Mouse (Mus musculus): ENCODE data around the gene 2310011J03Rik. TPM values are rescaled to one million over a fixed set of nuclear protein-coding genes. Genes with fewer than 3 reads are reported as not detected.
A peak's percentile ranks its signal among the peaks of the same experiment; 100 is the strongest.

Gene 2310011J03Rik
- polyA plus RNA-seq, 1 experiment = 88.2 TPM

- peaks cover 82% of the 10 kb centered on the region for H3K4me1 ChIP-seq
- TF ChIP-seq FLI1 (IDR thresholded peaks at IDR 0.05; ENCODE audit: low read length) = no peak
- TF ChIP-seq GATA1 (IDR thresholded peaks at IDR 0.05; ENCODE audit: borderline replicate concordance, low read length) = no peak
- peak overlapping the region; percentile 91 for H3K4me3 ChIP-seq (replicated peaks)
- no peaks in the 10 kb centered on the region for H3K9me3 ChIP-seq
- H3K36me3 ChIP-seq (replicated peaks; ENCODE audit: low read length) = peaks cover 14% of the 10 kb centered on the region
- peaks cover 17% of the 10 kb centered on the region for H3K27me3 ChIP-seq (replicated peaks)
Measured at GRCm38 (mm10) chr10:80342749-80343424, 22.6 kb upstream of the 2310011J03Rik start.

GRCm38 (mm10) chr10:80342305-80342748 is 22.0 kb upstream of the 2310011J03Rik start:
- H3K27me3 ChIP-seq (replicated peaks) = peaks cover 15% of the 10 kb centered on the region
- H3K9me3 ChIP-seq = no peaks in the 10 kb centered on the region
- H3K4me3 ChIP-seq (replicated peaks) = peak overlapping the region; percentile 91
- H3K4me1 ChIP-seq = peaks cover 77% of the 10 kb centered on the region
- TF ChIP-seq GATA1 (IDR thresholded peaks at IDR 0.05; ENCODE audit: borderline replicate concordance, low read length) = no peak
- TF ChIP-seq FLI1 (IDR thresholded peaks at IDR 0.05; ENCODE audit: low read length) = no peak
- peaks cover 14% of the 10 kb centered on the region for H3K36me3 ChIP-seq (replicated peaks; ENCODE audit: low read length)

- Histone ChIP-seq H3K4me1 (peaks cover 77% of the 10 kb centered on the region), H3K4me3 (replicated peaks) (peak overlapping the region; percentile 91), H3K36me3 (replicated peaks; ENCODE audit: low read length) (peaks cover 14% of the 10 kb centered on the region), H3K9me3 (no peaks in the 10 kb centered on the region), H3K27me3 (replicated peaks) (peaks cover 18% of the 10 kb centered on the region)
- no peak for TF ChIP-seq FLI1 (IDR thresholded peaks at IDR 0.05; ENCODE audit: low read length)
- TF ChIP-seq GATA1 (IDR thresholded peaks at IDR 0.05; ENCODE audit: borderline replicate concordance, low read length) = no peak
Measured at GRCm38 (mm10) chr10:80341491-80342304, 21.4 kb upstream of the 2310011J03Rik start.

GRCm38 (mm10) chr10:80341026-80341425 is 20.7 kb upstream of the 2310011J03Rik start:
- Histone ChIP-seq H3K9me3 (no peaks in the 10 kb centered on the region), H3K4me1 (peaks cover 84% of the 10 kb centered on the region), H3K27me3 (replicated peaks) (peaks cover 25% of the 10 kb centered on the region), H3K4me3 (replicated peaks) (peak overlapping the region; percentile 73), H3K36me3 (replicated peaks; ENCODE audit: low read length) (peaks cover 19% of the 10 kb centered on the region)
- TF ChIP-seq GATA1 (IDR thresholded peaks at IDR 0.05; ENCODE audit: borderline replicate concordance, low read length) (no peak), FLI1 (IDR thresholded peaks at IDR 0.05; ENCODE audit: low read length) (no peak)

- H3K4me3 ChIP-seq (replicated peaks) = peak overlapping the region; percentile 83
- H3K36me3 ChIP-seq (replicated peaks; ENCODE audit: low read length) = peaks cover 27% of the 10 kb centered on the region
- H3K27me3 ChIP-seq (replicated peaks) = peaks cover 33% of the 10 kb centered on the region
- no peak for TF ChIP-seq FLI1 (IDR thresholded peaks at IDR 0.05; ENCODE audit: low read length)
- no peak for TF ChIP-seq GATA1 (IDR thresholded peaks at IDR 0.05; ENCODE audit: borderline replicate concordance, low read length)
- no peaks in the 10 kb centered on the region for H3K9me3 ChIP-seq
- peaks cover 81% of the 10 kb centered on the region for H3K4me1 ChIP-seq
Measured at GRCm38 (mm10) chr10:80339941-80340750, 19.8 kb upstream of the 2310011J03Rik start.

GRCm38 (mm10) chr10:80336263-80336662 is 15.9 kb upstream of the 2310011J03Rik start:
- Histone ChIP-seq H3K9me3 (no peaks in the 10 kb centered on the region), H3K4me3 (replicated peaks) (no peak overlapping the region), H3K27me3 (replicated peaks) (peaks cover 44% of the 10 kb centered on the region), H3K4me1 (peaks cover 72% of the 10 kb centered on the region), H3K36me3 (replicated peaks; ENCODE audit: low read length) (peaks cover 29% of the 10 kb centered on the region)
- TF ChIP-seq FLI1 (IDR thresholded peaks at IDR 0.05; ENCODE audit: low read length) (no peak), GATA1 (IDR thresholded peaks at IDR 0.05; ENCODE audit: borderline replicate concordance, low read length) (no peak)

GRCm38 (mm10) chr10:80332525-80332989 is 12.2 kb upstream of the 2310011J03Rik start:
- peaks cover 48% of the 10 kb centered on the region for H3K27me3 ChIP-seq (replicated peaks)
- no peak for TF ChIP-seq GATA1 (IDR thresholded peaks at IDR 0.05; ENCODE audit: borderline replicate concordance, low read length)
- TF ChIP-seq FLI1 (IDR thresholded peaks at IDR 0.05; ENCODE audit: low read length) = no peak
- H3K9me3 ChIP-seq = no peaks in the 10 kb centered on the region
- H3K4me3 ChIP-seq (replicated peaks) = no peak overlapping the region
- peaks cover 25% of the 10 kb centered on the region for H3K36me3 ChIP-seq (replicated peaks; ENCODE audit: low read length)
- H3K4me1 ChIP-seq = peaks cover 82% of the 10 kb centered on the region

GRCm38 (mm10) chr10:80331636-80332524 is 11.5 kb upstream of the 2310011J03Rik start:
- Histone ChIP-seq H3K4me1 (peaks cover 82% of the 10 kb centered on the region), H3K27me3 (replicated peaks) (peaks cover 47% of the 10 kb centered on the region), H3K36me3 (replicated peaks; ENCODE audit: low read length) (peaks cover 25% of the 10 kb centered on the region), H3K9me3 (no peaks in the 10 kb centered on the region), H3K4me3 (replicated peaks) (peak overlapping the region; percentile 40)
- TF ChIP-seq GATA1 (IDR thresholded peaks at IDR 0.05; ENCODE audit: borderline replicate concordance, low read length) (no peak), FLI1 (IDR thresholded peaks at IDR 0.05; ENCODE audit: low read length) (no peak)
